Mouse (Mus musculus) leukemia stem cell, adult 10-12 weeks (primary cell): ENCODE data around the gene Asns. TPM values are rescaled to one million over a fixed set of nuclear protein-coding genes. Genes with fewer than 3 reads are reported as not detected.

ENCODE experiments used
- polyA plus RNA-seq: library from polyadenylated mRNA; stranded (reverse); fragments of >175 nt; gene quantifications from 2 replicates; pipeline ENCODE4 v1.2.3, GENCODE M21; 2012; ENCODE audit warnings: low replicate concordance

Gene Asns
- polyA plus RNA-seq, result 34.2 and 42.1 TPM in 2 replicates

GRCm38 (mm10) chr6:7692884-7693585 is at the start of gene Asns:
Gene Asns (minus strand): TSS chr6:7693254.

Other genes with a start within 250 kb of the Asns start
- not detected in 2 replicates for gene Tac1, start 138.4 kb downstream of the Asns start, polyA plus RNA-seq
- gene C1galt1, start 151.6 kb upstream of the Asns start, polyA plus RNA-seq, result 7.4 and 10.2 TPM in 2 replicates